Mouse (Mus musculus) limb, embryonic 12.5 days (tissue): ENCODE data around the gene Tbata. TPM values are rescaled to one million over a fixed set of nuclear protein-coding genes. Genes with fewer than 3 reads are reported as not detected.

Experiments
- ATAC-seq: fragments of 200-750 bp; cut with Nextera tagmentation; 2 replicates; pipeline ENCODE4 v1.8.0; 2017; ENCODE audit warnings: low read depth, moderate TSS enrichment; ENCODE audit not compliant: insufficient number of reproducible peaks, insufficient read depth, low FRiP score, low TSS enrichment
- H3K27ac ChIP-seq: fragments of 300-500 bp; sonication (generic); 2 replicates; pipeline ENCODE4 v1.5.1; 2016; ENCODE audit warnings: mild to moderate bottlenecking, moderate library complexity
- H3K27me3 ChIP-seq: fragments of 300-500 bp; sonication (generic); 2 replicates; pipeline ENCODE4 v1.6.1; 2016; ENCODE audit warnings: mild to moderate bottlenecking, moderate library complexity
- H3K36me3 ChIP-seq: fragments of 300-500 bp; sonication (generic); 2 replicates; pipeline ENCODE4 v1.6.1; 2016; ENCODE audit warnings: mild to moderate bottlenecking, moderate library complexity
- H3K4me1 ChIP-seq: fragments of 300-500 bp; sonication (generic); replicated peaks from 2 replicates; pipeline ENCODE4 v1.6.1; 2016
- H3K4me2 ChIP-seq: fragments of 300-500 bp; sonication (generic); 2 replicates; pipeline ENCODE4 v1.6.1; 2016; ENCODE audit warnings: mild to moderate bottlenecking, moderate library complexity
- H3K4me3 ChIP-seq: fragments of 300-500 bp; sonication (generic); replicated peaks from 2 replicates; pipeline ENCODE4 v1.5.1; 2016; ENCODE audit warnings: mild to moderate bottlenecking
- H3K9ac ChIP-seq: fragments of 300-500 bp; sonication (generic); replicated peaks from 2 replicates; pipeline ENCODE4 v1.6.1; 2016; ENCODE audit warnings: mild to moderate bottlenecking, moderate library complexity
- H3K9me3 ChIP-seq: fragments of 300-500 bp; sonication (generic); 2 replicates; pipeline ENCODE4 v1.6.1; 2016; ENCODE audit warnings: mild to moderate bottlenecking, moderate library complexity
- WGBS: fragments of 180-500 bp; shearing (Covaris S2); methylation state at CpG from one replicate; pipeline ENCODE4 v1.1.7; 2016; 5-methylcytosine and 5-hydroxymethylcytosine counted together
- polyA plus RNA-seq: library from polyadenylated mRNA; unstranded; fragments of >200 nt; fragmentation: Nextera tagmentation; extraction: Ambion mirVana; gene quantifications from 2 replicates; pipeline ENCODE4 v1.2.1, GENCODE M21; 2016

Tbata gene
- polyA plus RNA-seq, 1 experiment from 2014 or later = not detected

- Histone ChIP-seq H3K27me3 (peaks cover 11% of the 10 kb centered on the region; the same call in 1 of the 2 replicates), H3K9me3 (peaks cover 4% of the 10 kb centered on the region; the same call in 1 of the 2 replicates), H3K27ac (no peak overlapping the region), H3K4me1 (no peaks in the 10 kb centered on the region; the same call in 1 of the 2 replicates), H3K36me3 (no peaks in the 10 kb centered on the region), H3K4me2 (no peak overlapping the region), H3K4me3 (no peak overlapping the region), H3K9ac (no peak overlapping the region)
- 10% methylated on average over 13 of the region's 13 CpGs for WGBS
- no peak for ATAC-seq
Measured at GRCm38 (mm10) chr10:61211743-61212142, 40.0 kb downstream of the Tbata start.

- H3K4me3 ChIP-seq = no peak overlapping the region
- 0 out of 2 replicates have a peak overlapping the region, but pooled peaks have one; percentile 23 for H3K9ac ChIP-seq
- H3K9me3 ChIP-seq = peaks cover 4% of the 10 kb centered on the region; the same call in 1 of the 2 replicates
- peaks cover 11% of the 10 kb centered on the region; the same call in 1 of the 2 replicates for H3K27me3 ChIP-seq
- no peak overlapping the region for H3K27ac ChIP-seq
- peak; percentile 65 for ATAC-seq
- peak overlapping the region; percentile 15 for H3K4me2 ChIP-seq
- no peaks in the 10 kb centered on the region; the same call in 1 of the 2 replicates for H3K4me1 ChIP-seq
- WGBS = 6% methylated on average over 11 of the region's 11 CpGs
- no peaks in the 10 kb centered on the region for H3K36me3 ChIP-seq
Measured at GRCm38 (mm10) chr10:61212817-61213216, 41.1 kb downstream of the Tbata start.

- no peak for ATAC-seq
- Histone ChIP-seq H3K9me3 (peaks cover 10% of the 10 kb centered on the region; the same call in 1 of the 2 replicates), H3K36me3 (no peaks in the 10 kb centered on the region), H3K4me2 (no peak overlapping the region), H3K27me3 (peaks cover 11% of the 10 kb centered on the region; the same call in 1 of the 2 replicates), H3K4me1 (no peaks in the 10 kb centered on the region; the same call in 1 of the 2 replicates), H3K27ac (no peak overlapping the region), H3K4me3 (no peak overlapping the region), H3K9ac (no peak overlapping the region)
- WGBS = 94% methylated on average over 6 of the region's 6 CpGs
Measured at GRCm38 (mm10) chr10:61215658-61216057, 43.9 kb downstream of the Tbata start.

GRCm38 (mm10) chr10:61216163-61216562, 44.4 kb downstream of the Tbata start:
- H3K4me1 ChIP-seq = no peaks in the 10 kb centered on the region; the same call in 1 of the 2 replicates
- no peak overlapping the region for H3K4me3 ChIP-seq
- ATAC-seq = no peak
- WGBS = 78% methylated on average over 4 of the region's 4 CpGs
- H3K27ac ChIP-seq = no peak overlapping the region
- no peaks in the 10 kb centered on the region for H3K36me3 ChIP-seq
- H3K27me3 ChIP-seq = peaks cover 11% of the 10 kb centered on the region; the same call in 1 of the 2 replicates
- peaks cover 10% of the 10 kb centered on the region; the same call in 1 of the 2 replicates for H3K9me3 ChIP-seq
- no peak overlapping the region for H3K9ac ChIP-seq
- no peak overlapping the region for H3K4me2 ChIP-seq

GRCm38 (mm10) chr10:61219318-61219717, 47.6 kb downstream of the Tbata start:
- Histone ChIP-seq H3K36me3 (no peaks in the 10 kb centered on the region), H3K9me3 (peaks cover 10% of the 10 kb centered on the region; the same call in 1 of the 2 replicates), H3K4me2 (no peak overlapping the region), H3K9ac (no peak overlapping the region), H3K27ac (no peak overlapping the region), H3K27me3 (no peaks in the 10 kb centered on the region), H3K4me3 (no peak overlapping the region), H3K4me1 (no peaks in the 10 kb centered on the region)
- ATAC-seq = no peak
- WGBS = 92% methylated on average over 4 of the region's 4 CpGs

- Histone ChIP-seq H3K36me3 (no peaks in the 10 kb centered on the region), H3K9ac (no peak overlapping the region), H3K4me2 (no peak overlapping the region), H3K27me3 (no peaks in the 10 kb centered on the region), H3K27ac (no peak overlapping the region), H3K4me1 (no peaks in the 10 kb centered on the region; the same call in 1 of the 2 replicates), H3K9me3 (no peaks in the 10 kb centered on the region), H3K4me3 (no peak overlapping the region)
- ATAC-seq = no peak
- 77% methylated on average over 5 of the region's 5 CpGs for WGBS
Measured at GRCm38 (mm10) chr10:61225694-61226093, 53.9 kb downstream of the Tbata start.

- no peak; the same call in 1 of the 2 replicates for ATAC-seq
- WGBS = 42% methylated on average over 4 of the region's 4 CpGs
- Histone ChIP-seq H3K36me3 (no peaks in the 10 kb centered on the region), H3K27ac (no peak overlapping the region), H3K9me3 (no peaks in the 10 kb centered on the region), H3K4me2 (no peak overlapping the region), H3K27me3 (no peaks in the 10 kb centered on the region), H3K4me1 (no peaks in the 10 kb centered on the region; the same call in 1 of the 2 replicates), H3K4me3 (no peak overlapping the region), H3K9ac (no peak overlapping the region)
Measured at GRCm38 (mm10) chr10:61226784-61227396, 55.1 kb downstream of the Tbata start.

- ATAC-seq = no peak
- H3K9ac ChIP-seq = no peak overlapping the region
- peaks cover 3% of the 10 kb centered on the region; the same call in 1 of the 2 replicates for H3K4me1 ChIP-seq
- no peak overlapping the region for H3K4me2 ChIP-seq
- 90% methylated on average over 3 of the region's 3 CpGs for WGBS
- H3K36me3 ChIP-seq = no peaks in the 10 kb centered on the region
- H3K9me3 ChIP-seq = 0 out of 2 replicates have a peak, but pooled peaks cover 4% of the 10 kb centered on the region
- no peaks in the 10 kb centered on the region for H3K27me3 ChIP-seq
- H3K27ac ChIP-seq = no peak overlapping the region
- no peak overlapping the region for H3K4me3 ChIP-seq
Measured at GRCm38 (mm10) chr10:61231756-61232155, 60.0 kb downstream of the Tbata start.

- Histone ChIP-seq H3K4me2 (no peak overlapping the region), H3K9ac (no peak overlapping the region), H3K4me3 (no peak overlapping the region), H3K36me3 (no peaks in the 10 kb centered on the region), H3K9me3 (0 out of 2 replicates have a peak, but pooled peaks cover 4% of the 10 kb centered on the region), H3K27me3 (no peaks in the 10 kb centered on the region), H3K27ac (no peak overlapping the region), H3K4me1 (0 out of 2 replicates have a peak, but pooled peaks cover 3% of the 10 kb centered on the region)
- no peak for ATAC-seq
- 51% methylated on average over 7 of the region's 7 CpGs for WGBS
Measured at GRCm38 (mm10) chr10:61232858-61233567, 61.3 kb downstream of the Tbata start.

GRCm38 (mm10) chr10:61234319-61234718, 62.6 kb downstream of the Tbata start:
- ATAC-seq = no peak

GRCm38 (mm10) chr10:61235677-61236267, 64.0 kb downstream of the Tbata start:
- H3K4me2 ChIP-seq = no peak overlapping the region
- H3K36me3 ChIP-seq = no peaks in the 10 kb centered on the region
- H3K27me3 ChIP-seq = no peaks in the 10 kb centered on the region
- 92% methylated on average over 6 of the region's 6 CpGs for WGBS
- H3K9me3 ChIP-seq = peaks cover 10% of the 10 kb centered on the region; the same call in 1 of the 2 replicates
- H3K4me3 ChIP-seq = no peak overlapping the region
- no peak overlapping the region for H3K9ac ChIP-seq
- H3K27ac ChIP-seq = no peak overlapping the region
- H3K4me1 ChIP-seq = peaks cover 11% of the 10 kb centered on the region
- no peak for ATAC-seq

More at GRCm38 (mm10) chr10:61234319-61234718, 62.6 kb downstream of the Tbata start:
- H3K4me1 ChIP-seq = 0 out of 2 replicates have a peak, but pooled peaks cover 3% of the 10 kb centered on the region
- H3K9me3 ChIP-seq = peaks cover 10% of the 10 kb centered on the region; the same call in 1 of the 2 replicates
- H3K27ac ChIP-seq = no peak overlapping the region
- H3K36me3 ChIP-seq = no peaks in the 10 kb centered on the region
- no peaks in the 10 kb centered on the region for H3K27me3 ChIP-seq
- 61% methylated on average over 4 of the region's 4 CpGs for WGBS
- H3K4me2 ChIP-seq = no peak overlapping the region
- H3K9ac ChIP-seq = no peak overlapping the region
- no peak overlapping the region for H3K4me3 ChIP-seq
